Mouse (Mus musculus) cerebellum, adult 2 months (tissue): Measurements from ENCODE around the gene Shc2. TPM values are rescaled to one million over a fixed set of nuclear protein-coding genes. Genes with fewer than 3 reads are reported as not detected.

Experiments
- DNase-seq, 2 experiments: peaks; one replicate each; pipeline ENCODE4 v3.0.0; 2021
- H3K27ac ChIP-seq: fragments of 200-500 bp; 2 replicates; pipeline ENCODE4 v1.5.1; 2012; ENCODE audit warnings: low read length, control low read depth, inconsistent platforms; ENCODE audit not compliant: insufficient read depth
- H3K27me3 ChIP-seq: fragments of 200-500 bp; 2 replicates; pipeline ENCODE4 v1.6.1; 2012; ENCODE audit warnings: inconsistent platforms, mild to moderate bottlenecking, low read length, moderate library complexity; ENCODE audit not compliant: control insufficient read depth, insufficient read depth
- H3K4me1 ChIP-seq: fragments of 200-500 bp; 2 replicates; pipeline ENCODE4 v1.6.1; 2011; ENCODE audit warnings: low read length; ENCODE audit not compliant: control insufficient read depth, insufficient read depth
- H3K4me3 ChIP-seq: fragments of 200-500 bp; replicated peaks from 2 replicates; pipeline ENCODE3; 2011; ENCODE audit warnings: mild to moderate bottlenecking, low read depth, low read length, control low read depth; ENCODE audit not compliant: insufficient read depth
- CTCF ChIP-seq: fragments of 200-500 bp; IDR thresholded peaks from 2 replicates; pipeline ENCODE4 v1.5.1; 2011; ENCODE audit warnings: low read depth, mild to moderate bottlenecking, control low read depth, low read length, moderate library complexity, borderline replicate concordance; ENCODE audit not compliant: insufficient read depth
- POLR2A ChIP-seq: fragments of 200-500 bp; IDR thresholded peaks from 2 replicates; pipeline ENCODE4 v1.6.1; 2011; ENCODE audit warnings: low read length, control low read depth, borderline replicate concordance; ENCODE audit not compliant: insufficient read depth
- WGBS: fragments of 180-500 bp; shearing (Covaris S2); methylation state at CpG from one replicate; pipeline ENCODE4 v1.1.7; 2018; 5-methylcytosine and 5-hydroxymethylcytosine counted together
- polyA plus RNA-seq: library from polyadenylated mRNA; depleted of rRNA; stranded (reverse); fragments of >200 nt; gene quantifications from 2 replicates; pipeline ENCODE4 v1.2.3, GENCODE M21; 2012

Shc2 gene
- polyA plus RNA-seq, 1 experiment = 30.2 TPM

DNA sequence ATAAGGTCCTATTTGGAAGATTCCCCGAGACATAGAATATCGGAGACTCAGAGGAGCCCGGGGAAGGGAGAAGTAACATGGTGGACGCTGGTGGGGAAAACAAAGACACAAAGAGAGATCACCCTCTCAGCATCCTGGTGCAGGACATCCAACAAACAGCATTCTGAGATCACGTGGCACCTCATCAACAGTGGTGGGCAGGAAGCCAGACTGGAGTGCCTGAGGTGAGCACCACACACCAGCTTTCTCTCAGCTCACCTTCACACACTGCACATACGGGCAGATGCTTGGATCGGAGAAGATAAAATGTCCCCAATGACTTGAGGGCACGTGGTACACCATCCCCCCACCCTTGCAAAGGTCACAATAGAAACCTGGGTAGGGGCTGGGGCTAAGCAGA lies 1.4 kb downstream of the Shc2 start:
- peaks cover 15% of the 10 kb centered on the region for H3K4me1 ChIP-seq
- H3K27me3 ChIP-seq = no peaks in the 10 kb centered on the region
- peak; percentile 47 to 55 for DNase-seq
- TF ChIP-seq CTCF (no peak), POLR2A (no peak)
- H3K27ac ChIP-seq = no peak overlapping the region; the same call in 1 of the 2 replicates
- WGBS = 68% methylated on average over 8 of the region's 8 CpGs
- H3K4me3 ChIP-seq = no peak overlapping the region

- Histone ChIP-seq H3K27me3 (no peaks in the 10 kb centered on the region), H3K4me1 (peaks cover 10% of the 10 kb centered on the region), H3K27ac (no peak overlapping the region), H3K4me3 (no peak overlapping the region)
- TF ChIP-seq POLR2A = no peak
- WGBS = 76% methylated on average over 17 of the region's 17 CpGs
- no peak for DNase-seq
These were observed 4.5 kb downstream of the Shc2 start for GRCm38 (mm10) chr10:79633006-79633777.

DNA sequence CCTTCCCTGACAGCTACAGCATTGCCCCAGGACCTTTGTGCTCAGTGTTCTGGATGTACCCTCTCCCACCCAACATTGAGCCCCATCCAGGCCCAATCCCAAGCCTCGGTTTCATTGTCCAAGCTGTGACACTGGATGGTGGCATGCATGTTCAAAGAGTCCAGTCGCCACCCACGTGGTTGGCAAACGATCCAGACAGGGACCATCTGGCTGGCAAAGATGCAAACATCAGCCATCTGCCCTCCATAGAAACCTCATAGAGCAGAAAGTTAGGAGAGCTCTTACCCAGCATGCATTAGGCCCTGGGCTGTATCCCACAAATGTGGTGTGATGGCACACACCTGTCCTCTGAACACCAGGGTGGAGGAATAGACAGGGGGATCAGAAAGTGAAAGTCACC lies 6.3 kb downstream of the Shc2 start:
- Histone ChIP-seq H3K27me3 (no peaks in the 10 kb centered on the region), H3K4me1 (peaks cover 7% of the 10 kb centered on the region), H3K4me3 (no peak overlapping the region), H3K27ac (no peak overlapping the region)
- 18% methylated on average over 4 of the region's 4 CpGs for WGBS
- TF ChIP-seq CTCF (no peak), POLR2A (no peak)
- no peak for DNase-seq

DNA sequence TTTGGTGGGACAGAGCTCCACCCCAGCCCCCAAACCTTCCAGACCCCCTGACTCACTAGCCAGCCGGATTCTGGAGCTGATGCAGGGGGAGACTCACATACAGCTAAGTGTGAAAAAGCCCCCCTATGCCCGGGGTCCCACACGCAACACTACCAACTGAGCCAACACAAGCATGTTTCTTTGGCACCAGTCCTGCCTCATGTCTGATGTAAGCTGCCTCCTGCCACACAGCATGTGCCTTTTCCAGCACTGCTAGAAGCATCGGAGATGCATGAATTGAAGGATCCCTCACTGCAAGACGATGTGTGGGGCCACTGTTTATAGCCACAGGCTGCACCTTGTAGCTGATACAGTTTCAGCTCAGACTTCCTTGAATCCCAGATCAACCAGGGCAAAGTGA lies 9.3 kb downstream of the Shc2 start:
- TF ChIP-seq CTCF = no peak
- no peak for TF ChIP-seq POLR2A
- Histone ChIP-seq H3K27me3 (no peaks in the 10 kb centered on the region), H3K27ac (no peak overlapping the region), H3K4me3 (no peak overlapping the region), H3K4me1 (peaks cover 29% of the 10 kb centered on the region)
- 40% methylated on average over 5 of the region's 5 CpGs for WGBS
- DNase-seq = no peak

DNA sequence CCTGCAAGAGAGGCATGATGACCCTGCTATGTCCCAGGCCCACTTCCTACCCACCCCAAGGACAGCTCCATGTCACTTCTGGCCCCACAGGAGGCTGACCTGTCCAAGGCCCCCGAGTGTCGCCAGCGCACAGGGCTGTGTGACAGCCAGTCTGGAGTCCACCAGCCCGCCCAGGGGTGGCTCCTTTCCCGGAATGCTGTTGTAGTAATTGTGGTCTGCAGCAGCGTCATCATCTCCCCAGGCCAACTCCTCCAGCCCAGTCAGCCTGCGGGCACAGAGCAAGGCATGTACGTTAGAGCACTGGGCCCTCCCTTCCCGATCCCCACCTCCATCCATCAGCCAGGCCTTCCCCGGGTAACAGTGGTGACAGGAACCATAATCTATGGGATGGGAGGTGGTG lies 11.6 kb downstream of the Shc2 start:
- Histone ChIP-seq H3K27me3 (no peaks in the 10 kb centered on the region), H3K27ac (no peak overlapping the region), H3K4me1 (peaks cover 26% of the 10 kb centered on the region), H3K4me3 (no peak overlapping the region)
- DNase-seq = no peak
- 71% methylated on average over 10 of the region's 10 CpGs for WGBS
- no peak for TF ChIP-seq POLR2A
- no peak for TF ChIP-seq CTCF

DNA sequence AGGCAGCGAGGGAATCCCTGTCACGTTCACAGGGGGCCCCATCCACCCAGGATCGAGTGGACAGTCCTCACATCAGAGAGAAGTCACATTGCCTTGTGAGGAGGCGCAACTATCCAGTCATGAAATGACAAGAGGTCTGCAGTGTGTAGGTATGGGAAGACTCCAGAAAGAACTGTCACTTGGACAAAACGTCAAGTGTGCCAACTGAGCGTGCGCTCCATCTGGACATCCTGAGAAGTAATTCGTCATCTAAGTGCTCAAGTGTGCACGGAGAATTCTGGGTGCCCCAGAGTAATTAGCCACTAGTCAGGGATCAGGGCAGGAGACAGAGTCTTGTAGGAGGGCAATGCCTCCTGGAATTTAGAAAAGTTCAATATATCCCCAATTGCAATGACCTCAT lies 12.3 kb downstream of the Shc2 start:
- no peak overlapping the region for H3K4me3 ChIP-seq
- DNase-seq = no peak
- WGBS = 26% methylated on average over 9 of the region's 9 CpGs
- H3K4me1 ChIP-seq = peaks cover 26% of the 10 kb centered on the region
- TF ChIP-seq CTCF (no peak), POLR2A (no peak)
- no peaks in the 10 kb centered on the region for H3K27me3 ChIP-seq
- no peak overlapping the region for H3K27ac ChIP-seq

DNA sequence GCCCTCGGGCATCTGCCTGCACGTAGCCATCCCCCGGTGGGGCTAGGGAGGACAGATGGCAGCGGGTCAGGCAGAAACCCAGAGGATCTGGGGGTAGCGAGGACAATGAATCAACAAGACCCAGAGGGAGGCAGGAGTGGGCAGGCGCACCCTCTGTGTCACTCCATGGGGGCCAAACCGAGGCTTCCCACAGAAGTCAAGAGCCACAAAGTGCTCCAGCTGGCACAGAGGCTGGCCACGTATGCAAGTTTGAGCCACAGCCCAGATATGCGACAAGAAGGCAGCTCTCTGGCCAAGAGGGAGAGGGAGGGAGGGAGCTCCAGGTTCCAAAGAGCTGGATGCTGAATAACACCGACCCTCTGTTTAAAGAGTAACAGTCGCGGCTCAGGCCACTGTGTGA lies 13.8 kb downstream of the Shc2 start:
- peak; percentile 40 to 54 for DNase-seq
- H3K27me3 ChIP-seq = no peaks in the 10 kb centered on the region
- no peak overlapping the region for H3K27ac ChIP-seq
- H3K4me3 ChIP-seq = no peak overlapping the region
- peaks cover 26% of the 10 kb centered on the region for H3K4me1 ChIP-seq
- 16% methylated on average over 12 of the region's 12 CpGs for WGBS
- no peak for TF ChIP-seq POLR2A
- TF ChIP-seq CTCF = no peak

DNA sequence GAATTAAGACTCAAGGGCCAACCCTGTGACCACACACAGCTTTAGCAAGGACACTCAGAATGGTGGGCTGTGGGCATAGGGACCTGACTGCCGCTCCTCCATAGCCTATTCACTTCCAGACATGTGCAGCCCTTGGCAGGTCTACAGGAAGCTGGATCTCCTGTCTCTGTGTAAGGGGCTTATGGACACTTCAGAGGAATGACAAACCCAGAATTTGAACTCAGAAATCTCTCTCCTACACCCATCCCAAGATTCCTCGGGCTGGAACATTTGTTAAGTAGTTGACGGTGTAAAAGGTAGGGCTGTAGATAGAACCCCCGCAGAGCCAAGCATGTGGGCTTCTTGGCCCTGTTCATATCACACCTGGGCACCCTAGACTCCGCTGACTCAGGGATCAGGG lies 21.3 kb downstream of the Shc2 start:
- 60% methylated on average over 5 of the region's 5 CpGs for WGBS
- H3K4me1 ChIP-seq = peaks cover 17% of the 10 kb centered on the region
- no peaks in the 10 kb centered on the region for H3K27me3 ChIP-seq
- no peak overlapping the region for H3K27ac ChIP-seq
- no peak for DNase-seq
- no peak overlapping the region for H3K4me3 ChIP-seq
- TF ChIP-seq CTCF = no peak
